Mouse (Mus musculus) MEL-GATA-1-ER (cell line): ENCODE measurements around the gene Ugt1a10.
"Not testable (repeated sequence)": the region's sequence is repeated elsewhere in the genome, so short reads cannot be mapped to it uniquely, and the experiment has no call there.

Experiments used
- DNase-seq: peaks from one replicate; pipeline ENCODE4 v3.0.0-alpha.2; 2012; ENCODE audit warnings: low read depth; ENCODE audit errors: extremely low read depth

Gene Ugt1a10

GRCm38 (mm10) chr1:88094270-88094676, 39.1 kb downstream of the Ugt1a10 start:
- peak; percentile 2 for DNase-seq

- peak; percentile 26 for DNase-seq
Observed at GRCm38 (mm10) chr1:88094941-88095492, 39.8 kb downstream of the Ugt1a10 start, which contains the start of gene Ugt1a7c. Ugt1a7c (plus strand) TSS chr1:88095062.

GRCm38 (mm10) chr1:88098546-88098945, 43.4 kb downstream of the Ugt1a10 start:
- DNase-seq = not testable (repeated sequence)

- DNase-seq = not testable (repeated sequence)
Observed at GRCm38 (mm10) chr1:88099691-88100090, 44.5 kb downstream of the Ugt1a10 start.

- not testable (repeated sequence) for DNase-seq
Observed at GRCm38 (mm10) chr1:88103019-88103418, 47.8 kb downstream of the Ugt1a10 start, which contains the start of gene Ugt1a6b. Ugt1a6b (plus strand) TSS chr1:88103252.

GRCm38 (mm10) chr1:88103697-88104468, 48.7 kb downstream of the Ugt1a10 start:
- DNase-seq = not testable (repeated sequence)

- no peak for DNase-seq
Observed at GRCm38 (mm10) chr1:88104667-88105430, 49.7 kb downstream of the Ugt1a10 start.

GRCm38 (mm10) chr1:88105656-88106055, 50.5 kb downstream of the Ugt1a10 start:
- DNase-seq = no peak

GRCm38 (mm10) chr1:88109027-88109557, 53.9 kb downstream of the Ugt1a10 start:
- not testable (repeated sequence) for DNase-seq

GRCm38 (mm10) chr1:88109604-88110003, 54.4 kb downstream of the Ugt1a10 start:
- DNase-seq = not testable (repeated sequence)

- DNase-seq = not testable (repeated sequence)
Observed at GRCm38 (mm10) chr1:88112769-88113168, 57.6 kb downstream of the Ugt1a10 start.

- not testable (repeated sequence) for DNase-seq
Observed at GRCm38 (mm10) chr1:88120550-88120949, 65.4 kb downstream of the Ugt1a10 start.

- DNase-seq = not testable (repeated sequence)
Observed at GRCm38 (mm10) chr1:88121521-88121920, 66.3 kb downstream of the Ugt1a10 start.

GRCm38 (mm10) chr1:88125827-88126360, 70.7 kb downstream of the Ugt1a10 start:
- DNase-seq = not testable (repeated sequence)

- not testable (repeated sequence) for DNase-seq
Observed at GRCm38 (mm10) chr1:88129091-88129490, 73.9 kb downstream of the Ugt1a10 start.

- not testable (repeated sequence) for DNase-seq
Observed at GRCm38 (mm10) chr1:88130223-88130622, 75.0 kb downstream of the Ugt1a10 start.

- DNase-seq = no peak
Observed at GRCm38 (mm10) chr1:88133908-88134456, 78.8 kb downstream of the Ugt1a10 start.

GRCm38 (mm10) chr1:88134457-88135011, 79.3 kb downstream of the Ugt1a10 start, which contains the start of gene Ugt1a6a:
Ugt1a6a (plus strand) TSS chr1:88134809.
- DNase-seq = not testable (repeated sequence)

GRCm38 (mm10) chr1:88135229-88135904, 80.2 kb downstream of the Ugt1a10 start:
- not testable (repeated sequence) for DNase-seq

GRCm38 (mm10) chr1:88136646-88137045, 81.5 kb downstream of the Ugt1a10 start:
- DNase-seq = no peak
